ENCODE assay signal across 10 mouse cellular contexts in genomic region chr17:87367228-87367627, GRCm38 (mm10).
DNase-seq lines count a peak whose midpoint lies in the region; ATAC-seq lines count a peak whose summit lies in the region.
"Had no signal": no experiment of that assay in that cellular context is flagged by ENCODE, and none has a peak within 500 bp of the region (broad histone marks: within the 10 kb centered on the region; RNA-seq: fewer than 3 reads in every experiment).

No protein-coding gene starts in this region.

- H3K4me1 ChIP-seq in forebrain, embryonic 14.5 days (ENCODE audit: control insufficient read depth, insufficient read depth, low read length) = peaks cover 12% of the 10 kb centered on the region
- H3K4me1 ChIP-seq in forebrain, embryonic 13.5 days = peaks cover 32% of the 10 kb centered on the region
- peaks cover 48% of the 10 kb centered on the region for H3K4me1 ChIP-seq in hindbrain, embryonic 13.5 days (replicated peaks)
- H3K4me1 ChIP-seq in hindbrain, embryonic 11.5 days (replicated peaks; ENCODE audit: control insufficient read depth, insufficient read depth, low read length) = 0 out of 2 replicates have a peak, but pooled peaks cover 2% of the 10 kb centered on the region

- no peak overlapping the region for H3K9ac ChIP-seq in forebrain, embryonic 14.5 days (ENCODE audit: low read length)
- no peak overlapping the region for H3K9ac ChIP-seq in forebrain, embryonic 13.5 days
- peak overlapping the region; percentile 35; the same call in 1 of the 2 replicates for H3K9ac ChIP-seq in hindbrain, embryonic 13.5 days
- no peak overlapping the region for H3K9ac ChIP-seq in hindbrain, embryonic 11.5 days (ENCODE audit: low read depth, low read length)
- H3K9ac ChIP-seq: lung, embryonic 15.5 days had no signal

- no peak overlapping the region for H3K4me2 ChIP-seq in forebrain, embryonic 14.5 days (ENCODE audit: low read length)
- H3K4me2 ChIP-seq in forebrain, embryonic 13.5 days = no peak overlapping the region
- H3K4me2 ChIP-seq in hindbrain, embryonic 13.5 days = no peak overlapping the region
- no peak overlapping the region for H3K4me2 ChIP-seq in hindbrain, embryonic 11.5 days (replicated peaks; ENCODE audit: low read depth, low read length)
- H3K4me2 ChIP-seq: lung, embryonic 15.5 days had no signal

- ATAC-seq in forebrain, embryonic 14.5 days = no peak
- no peak for ATAC-seq in forebrain, embryonic 13.5 days
- no peak for ATAC-seq in hindbrain, embryonic 13.5 days (ENCODE audit: low FRiP score)
- no peak for ATAC-seq in hindbrain, embryonic 11.5 days (ENCODE audit: low FRiP score)
- ATAC-seq in monocyte, adult 5-6 weeks (replicated peaks; ENCODE audit: insufficient number of reproducible peaks, low FRiP score, low TSS enrichment, poor library complexity, severe bottlenecking) = no peak

- peak overlapping the region; percentile 39; the same call in 1 of the 2 replicates for H3K27ac ChIP-seq in forebrain, embryonic 14.5 days (ENCODE audit: low read depth, low read length)
- no peak overlapping the region for H3K27ac ChIP-seq in forebrain, embryonic 13.5 days
- H3K27ac ChIP-seq in hindbrain, embryonic 13.5 days = peak overlapping the region; percentile 48
- H3K27ac ChIP-seq in hindbrain, embryonic 11.5 days (ENCODE audit: low read depth, low read length) = no peak overlapping the region

- H3K36me3 ChIP-seq in forebrain, embryonic 14.5 days (ENCODE audit: control insufficient read depth, insufficient read depth, low read length) = no peaks in the 10 kb centered on the region
- H3K36me3 ChIP-seq in forebrain, embryonic 13.5 days (ENCODE audit: poor library complexity, severe bottlenecking) = no peaks in the 10 kb centered on the region
- H3K36me3 ChIP-seq in hindbrain, embryonic 13.5 days = no peaks in the 10 kb centered on the region
- H3K36me3 ChIP-seq in hindbrain, embryonic 11.5 days (ENCODE audit: control insufficient read depth, insufficient read depth, low read length) = no peaks in the 10 kb centered on the region
- H3K36me3 ChIP-seq: lung, embryonic 15.5 days had no signal

- DNase-seq in forebrain, embryonic 14.5 days (ENCODE audit: low spot score) = no peak
- no peak for DNase-seq in hindbrain, embryonic 11.5 days (ENCODE audit: low spot score)
- peak; percentile 25 for DNase-seq in urinary bladder, postnatal 14 days (ENCODE audit: low spot score)
- DNase-seq in urinary bladder, postnatal 25 days (ENCODE audit: low spot score) = no peak
- DNase-seq in right cerebral cortex, postnatal 4 days = no peak

- WGBS in forebrain, embryonic 14.5 days = 33% methylated on average over 4 of the region's 4 CpGs
- 46% methylated on average over 4 of the region's 4 CpGs for WGBS in forebrain, embryonic 13.5 days
- 35% methylated on average over 4 of the region's 4 CpGs for WGBS in hindbrain, embryonic 13.5 days
- WGBS in hindbrain, embryonic 11.5 days = 37% methylated on average over 4 of the region's 4 CpGs

- H3K27me3 ChIP-seq in forebrain, embryonic 14.5 days (replicated peaks; ENCODE audit: control insufficient read depth, insufficient read depth, low read length) = no peaks in the 10 kb centered on the region
- H3K27me3 ChIP-seq in forebrain, embryonic 13.5 days = no peaks in the 10 kb centered on the region
- H3K27me3 ChIP-seq in hindbrain, embryonic 13.5 days = no peaks in the 10 kb centered on the region
- H3K27me3 ChIP-seq in hindbrain, embryonic 11.5 days (ENCODE audit: control insufficient read depth, insufficient read depth, low read length) = no peaks in the 10 kb centered on the region
- H3K27me3 ChIP-seq: lung, embryonic 15.5 days; Patski had no signal

- no peak overlapping the region for H3K4me3 ChIP-seq in forebrain, embryonic 14.5 days (ENCODE audit: low read depth, low read length)
- no peak overlapping the region for H3K4me3 ChIP-seq in forebrain, embryonic 13.5 days
- no peak overlapping the region for H3K4me3 ChIP-seq in hindbrain, embryonic 13.5 days
- H3K4me3 ChIP-seq in hindbrain, embryonic 11.5 days (ENCODE audit: low read depth, low read length) = no peak overlapping the region
- H3K4me3 ChIP-seq: lung, embryonic 15.5 days had no signal

- no peaks in the 10 kb centered on the region for H3K9me3 ChIP-seq in forebrain, embryonic 14.5 days (replicated peaks; ENCODE audit: control insufficient read depth, low read length)
- H3K9me3 ChIP-seq in forebrain, embryonic 13.5 days (replicated peaks) = no peaks in the 10 kb centered on the region
- no peaks in the 10 kb centered on the region for H3K9me3 ChIP-seq in hindbrain, embryonic 13.5 days
- no peaks in the 10 kb centered on the region for H3K9me3 ChIP-seq in hindbrain, embryonic 11.5 days (ENCODE audit: control insufficient read depth, low read length)
- H3K9me3 ChIP-seq: lung, embryonic 15.5 days had no signal

Comparison
In these comparisons a context has a peak if more than half of its experiments do, and no peak if none do; other contexts are left out.
1. H3K27ac ChIP-seq: peak in forebrain, embryonic 14.5 days (single experiment) and hindbrain, embryonic 13.5 days (single experiment); none in forebrain, embryonic 13.5 days (single experiment) and hindbrain, embryonic 11.5 days (single experiment).